Mouse (Mus musculus) embryonic fibroblast, embryonic 13.5 days (primary cell): ENCODE results near the gene P4ha2. TPM values are rescaled to one million over a fixed set of nuclear protein-coding genes. Genes with fewer than 3 reads are reported as not detected.
A peak's percentile ranks its signal among the peaks of the same experiment; 100 is the strongest.
"Not testable (repeated sequence)": the region's sequence is repeated elsewhere in the genome, so short reads cannot be mapped to it uniquely, and the experiment has no call there.

Experiments
- H3K27ac ChIP-seq: 2 replicates; pipeline ENCODE4 v1.5.1; 2012; ENCODE audit warnings: low read length, control low read depth, inconsistent platforms; ENCODE audit not compliant: insufficient read depth
- H3K4me1 ChIP-seq: 2 replicates; pipeline ENCODE4 v1.6.1; 2011; ENCODE audit warnings: low read length; ENCODE audit not compliant: control insufficient read depth, insufficient read depth
- H3K4me3 ChIP-seq: 2 replicates; pipeline ENCODE4 v1.5.1; 2011; ENCODE audit warnings: mild to moderate bottlenecking, control low read depth, low read length; ENCODE audit not compliant: insufficient read depth
- CTCF ChIP-seq: IDR thresholded peaks from 2 replicates; pipeline ENCODE4 v1.5.1; 2011; ENCODE audit warnings: mild to moderate bottlenecking, control low read depth, low read length, moderate library complexity, borderline replicate concordance; ENCODE audit not compliant: insufficient read depth
- POLR2A ChIP-seq: IDR thresholded peaks from 2 replicates; pipeline ENCODE4 v1.6.1; 2011; ENCODE audit warnings: low read depth, mild to moderate bottlenecking, control low read depth, low read length, moderate library complexity
- polyA plus RNA-seq: library from polyadenylated mRNA; stranded (reverse); fragments of >200 nt; gene quantifications from 2 replicates; pipeline ENCODE4 v1.2.4, GENCODE M21; 2011; ENCODE audit warnings: low read depth; ENCODE audit not compliant: missing spikeins, insufficient read length

P4ha2 gene
- polyA plus RNA-seq, 1 experiment, result 76.7 TPM

- no peaks in the 10 kb centered on the region for H3K4me1 ChIP-seq
- H3K27ac ChIP-seq, result no peak overlapping the region
These were observed 26.2 kb downstream of the P4ha2 start for GRCm38 (mm10) chr11:54125982-54126648.

GRCm38 (mm10) chr11:54126654-54127374, 26.9 kb downstream of the P4ha2 start:
- Histone ChIP-seq H3K4me3 (no peak overlapping the region), H3K27ac (no peak overlapping the region), H3K4me1 (no peaks in the 10 kb centered on the region)
- TF ChIP-seq POLR2A (no peak), CTCF (no peak)

More at GRCm38 (mm10) chr11:54125982-54126648, 26.2 kb downstream of the P4ha2 start:
- no peak overlapping the region for H3K4me3 ChIP-seq
- TF ChIP-seq POLR2A, result no peak
- TF ChIP-seq CTCF, result no peak

GRCm38 (mm10) chr11:54127397-54127796, 27.5 kb downstream of the P4ha2 start:
- H3K4me3 ChIP-seq, result no peak overlapping the region
- no peaks in the 10 kb centered on the region for H3K4me1 ChIP-seq
- no peak overlapping the region for H3K27ac ChIP-seq
- TF ChIP-seq POLR2A, result no peak
- no peak for TF ChIP-seq CTCF

GRCm38 (mm10) chr11:54129955-54130354, 30.1 kb downstream of the P4ha2 start:
- TF ChIP-seq CTCF, result no peak
- TF ChIP-seq POLR2A, result no peak
- no peak overlapping the region for H3K4me3 ChIP-seq
- H3K27ac ChIP-seq, result no peak overlapping the region
- no peaks in the 10 kb centered on the region for H3K4me1 ChIP-seq

GRCm38 (mm10) chr11:54130721-54131120, 30.8 kb downstream of the P4ha2 start:
- TF ChIP-seq POLR2A (no peak), CTCF (no peak)
- H3K27ac ChIP-seq, result no peak overlapping the region
- H3K4me1 ChIP-seq, result no peaks in the 10 kb centered on the region
- no peak overlapping the region for H3K4me3 ChIP-seq

- Histone ChIP-seq H3K27ac (no peak overlapping the region), H3K4me3 (no peak overlapping the region), H3K4me1 (no peaks in the 10 kb centered on the region)
- TF ChIP-seq CTCF (no peak), POLR2A (no peak)
These were observed 32.4 kb downstream of the P4ha2 start for GRCm38 (mm10) chr11:54132290-54132689.

- Histone ChIP-seq H3K27ac (no peak overlapping the region), H3K4me3 (no peak overlapping the region), H3K4me1 (no peaks in the 10 kb centered on the region)
- TF ChIP-seq POLR2A (no peak), CTCF (no peak)
These were observed 35.0 kb downstream of the P4ha2 start for GRCm38 (mm10) chr11:54134905-54135304.

- not testable (repeated sequence) for H3K4me1 ChIP-seq, H3K4me3 ChIP-seq
These were observed 40.3 kb downstream of the P4ha2 start for GRCm38 (mm10) chr11:54140159-54140558.

GRCm38 (mm10) chr11:54141200-54141971, 41.5 kb downstream of the P4ha2 start:
- Histone ChIP-seq H3K27ac (no peak overlapping the region), H3K4me3 (no peak overlapping the region), H3K4me1 (no peaks in the 10 kb centered on the region; the same call in 1 of the 2 replicates)
- no peak for TF ChIP-seq POLR2A
- TF ChIP-seq CTCF, result peak; percentile 48; the same call in 1 of the 2 replicates

More at GRCm38 (mm10) chr11:54140159-54140558, 40.3 kb downstream of the P4ha2 start:
- H3K27ac ChIP-seq, result not testable (repeated sequence)
